Mouse (Mus musculus): Measurements from ENCODE around the gene Pcp4l1.

- TF ChIP-seq CTCF (IDR thresholded peaks at IDR 0.05; ENCODE audit: low read depth) (no peak), EP300 (IDR thresholded peaks at IDR 0.05; ENCODE audit: low read depth) (no peak)
These were observed 7.6 kb upstream of the Pcp4l1 start for GRCm38 (mm10) chr1:171203471-171204248.

All from heart, postnatal 0 days (tissue).